Mouse (Mus musculus): Measurements from ENCODE around the gene Mid1. TPM values are rescaled to one million over a fixed set of nuclear protein-coding genes. Genes with fewer than 3 reads are reported as not detected.

Mid1 gene
- total RNA-seq, 2 experiments from 2014 or later: 10.7 to 43.8 TPM

DNA sequence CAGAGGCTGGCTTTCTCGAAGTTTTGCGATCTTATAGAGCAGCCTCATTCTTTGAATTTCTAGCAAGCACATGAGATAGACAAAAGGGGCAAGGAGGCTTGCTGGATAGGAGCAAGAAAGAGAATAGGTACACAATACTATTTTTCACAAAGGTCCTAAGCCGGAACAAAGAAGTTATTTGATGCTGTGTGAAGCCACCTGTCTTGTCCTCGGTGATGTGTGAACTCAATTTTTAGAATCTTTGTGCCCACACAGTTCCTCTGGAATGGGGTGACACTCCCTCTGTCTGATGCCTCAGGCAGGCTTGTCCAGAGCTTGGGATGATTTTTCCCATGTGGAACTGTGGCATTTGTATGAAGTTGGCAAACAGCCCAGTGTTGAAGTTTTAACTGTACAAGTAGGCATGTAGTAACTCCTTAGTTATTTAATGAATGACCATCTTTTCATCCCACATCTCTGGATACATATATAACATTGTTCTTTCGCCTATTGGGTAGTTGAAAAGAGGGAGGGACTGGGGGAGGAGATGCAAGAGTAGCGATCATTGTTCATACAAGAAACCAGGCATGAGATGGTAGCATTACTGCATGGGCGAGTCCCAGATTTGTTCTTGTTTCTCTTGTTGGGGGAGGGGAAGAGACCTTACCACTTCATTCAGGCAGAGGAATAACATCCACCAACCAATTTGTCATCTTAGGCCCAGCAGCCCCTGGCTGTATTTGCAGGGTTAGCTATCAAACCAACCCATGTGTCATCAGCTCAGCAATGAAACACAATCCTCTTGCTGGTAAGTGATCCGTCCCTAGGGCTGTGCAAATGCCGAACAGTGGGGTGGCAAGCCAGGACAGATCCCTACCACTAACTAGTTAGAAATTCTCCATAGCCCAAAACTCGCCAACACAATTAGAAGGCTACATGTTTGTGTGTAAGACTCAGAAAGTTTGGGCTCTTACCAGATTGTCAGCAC, 196.5 kb downstream of the Mid1 start:
- ATAC-seq (replicated peaks; ENCODE audit: poor library complexity): no peak

- ATAC-seq (replicated peaks; ENCODE audit: poor library complexity): no peak
Observed at GRCm38 (mm10) chrX:169882220-169882609, 197.2 kb downstream of the Mid1 start.

GRCm38 (mm10) chrX:169883536-169884272, 198.7 kb downstream of the Mid1 start:
- ATAC-seq (replicated peaks; ENCODE audit: poor library complexity): 0 out of 2 replicates have a peak, but pooled peaks have one; percentile 29

DNA sequence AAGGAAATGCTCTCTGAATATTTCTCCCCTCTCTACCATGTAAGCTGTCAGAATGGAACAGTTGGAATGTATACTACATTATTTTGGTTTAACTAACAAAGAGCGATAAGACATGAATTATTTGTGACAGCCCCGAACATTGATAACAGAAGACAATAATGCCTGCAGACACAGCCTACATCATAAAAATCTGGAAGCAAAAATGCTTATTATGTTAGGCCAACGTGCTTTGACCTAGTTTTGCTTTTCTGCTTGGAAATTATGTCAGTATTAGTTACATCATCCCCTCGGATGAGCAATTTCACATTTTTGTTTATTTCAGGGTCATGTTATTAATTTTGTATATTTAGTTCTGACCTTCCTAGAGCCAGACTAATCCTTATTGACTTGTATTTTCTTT, 205.5 kb downstream of the Mid1 start:
- no peak for ATAC-seq (replicated peaks; ENCODE audit: poor library complexity)

DNA sequence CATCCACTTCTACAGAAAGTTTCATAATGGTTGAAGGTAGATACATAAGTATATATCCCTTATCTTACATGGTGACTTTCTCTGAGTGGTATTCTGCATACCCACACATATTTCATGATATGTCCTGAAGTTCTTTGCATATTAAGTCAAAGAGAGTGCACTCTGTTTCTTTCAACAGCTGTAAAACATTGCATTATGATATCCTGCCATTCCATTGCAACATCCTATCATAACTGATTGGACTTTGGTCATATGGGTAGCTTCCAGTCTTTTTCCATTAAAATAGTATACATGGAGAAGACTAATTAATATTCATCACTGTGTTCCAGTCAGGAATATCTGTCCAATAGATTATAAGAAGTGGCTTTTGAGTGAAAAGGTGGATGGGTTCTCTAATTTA, 207.1 kb downstream of the Mid1 start:
- no peak for ATAC-seq (replicated peaks; ENCODE audit: poor library complexity)

GRCm38 (mm10) chrX:169892631-169893030, 207.6 kb downstream of the Mid1 start:
- 0 out of 2 replicates have a peak, but pooled peaks have one; percentile 37 for ATAC-seq (replicated peaks; ENCODE audit: poor library complexity)

GRCm38 (mm10) chrX:169899227-169899950, 214.4 kb downstream of the Mid1 start:
- ATAC-seq (replicated peaks; ENCODE audit: poor library complexity): no peak

DNA sequence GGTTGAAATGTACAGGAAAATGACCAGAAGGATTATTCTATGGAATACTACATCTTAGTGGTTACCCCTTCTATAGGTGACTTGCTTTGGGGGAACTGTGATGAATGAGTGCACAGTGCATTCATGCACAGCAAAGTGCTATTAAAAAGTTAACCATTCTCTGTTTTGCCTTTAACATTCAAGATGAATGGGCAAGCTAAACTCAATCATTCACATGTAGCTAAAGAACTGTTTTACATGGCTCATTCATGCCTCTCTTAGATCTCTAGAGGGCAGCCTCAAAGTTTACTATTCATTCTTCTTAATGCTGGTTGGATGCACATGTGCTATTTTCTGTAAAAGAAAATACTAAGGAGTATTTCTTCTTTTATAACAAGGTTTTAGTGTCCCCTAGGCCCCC, 217.9 kb downstream of the Mid1 start:
- ATAC-seq (replicated peaks; ENCODE audit: poor library complexity): no peak

GRCm38 (mm10) chrX:169903656-169904055, 218.7 kb downstream of the Mid1 start:
- no peak for ATAC-seq (replicated peaks; ENCODE audit: poor library complexity)

DNA sequence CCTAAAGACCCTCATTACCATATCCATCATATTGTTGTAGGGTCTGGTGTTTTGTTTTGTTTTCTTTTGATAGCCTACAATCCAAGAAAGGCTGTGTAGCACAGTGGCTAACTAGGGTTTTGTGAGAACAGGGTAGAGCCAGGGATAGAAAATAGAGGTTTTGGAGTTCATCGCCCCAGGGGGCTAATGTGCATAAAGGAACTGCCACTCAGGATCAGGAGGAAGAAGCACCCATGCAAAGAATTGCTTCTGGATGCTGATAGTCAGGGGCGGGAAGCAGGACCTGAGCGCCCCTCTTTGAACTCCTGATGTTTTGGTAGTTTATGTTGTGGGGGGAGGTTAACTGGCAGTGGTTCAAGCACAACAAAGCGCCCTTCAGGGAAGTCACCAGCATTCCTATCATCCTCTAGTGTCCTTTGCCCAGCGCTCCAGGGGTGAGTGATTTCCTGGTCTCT, 221.1 kb downstream of the Mid1 start:
- ATAC-seq (replicated peaks; ENCODE audit: poor library complexity): no peak

GRCm38 (mm10) chrX:169909898-169910297, 224.9 kb downstream of the Mid1 start:
- no peak for ATAC-seq (replicated peaks; ENCODE audit: poor library complexity)

DNA sequence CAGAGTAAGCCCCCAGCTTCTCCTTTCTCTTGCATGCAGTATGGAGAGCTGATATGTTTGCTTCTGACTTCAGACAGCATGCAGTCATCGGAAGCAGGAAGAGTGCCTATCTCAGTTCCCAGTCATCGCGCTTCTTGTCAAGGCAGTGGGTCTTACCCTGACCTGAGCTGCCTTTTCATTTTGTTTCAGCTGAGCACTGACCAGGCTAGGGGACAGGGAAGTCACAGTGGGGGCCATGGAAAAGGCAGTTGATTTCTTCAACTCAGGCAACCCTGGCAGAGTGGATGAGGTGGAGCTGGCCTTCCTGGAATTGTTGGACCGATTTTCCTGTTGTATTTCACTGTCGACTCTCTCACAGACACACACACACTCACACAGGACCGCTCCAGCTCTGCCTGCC, 230.7 kb downstream of the Mid1 start:
- peak; percentile 34 for ATAC-seq (replicated peaks; ENCODE audit: poor library complexity)

GRCm38 (mm10) chrX:169922541-169922940, 237.5 kb downstream of the Mid1 start:
- no peak for ATAC-seq (replicated peaks; ENCODE audit: poor library complexity)

- ATAC-seq (replicated peaks; ENCODE audit: poor library complexity): no peak
Observed at GRCm38 (mm10) chrX:169923417-169923816, 238.4 kb downstream of the Mid1 start.

DNA sequence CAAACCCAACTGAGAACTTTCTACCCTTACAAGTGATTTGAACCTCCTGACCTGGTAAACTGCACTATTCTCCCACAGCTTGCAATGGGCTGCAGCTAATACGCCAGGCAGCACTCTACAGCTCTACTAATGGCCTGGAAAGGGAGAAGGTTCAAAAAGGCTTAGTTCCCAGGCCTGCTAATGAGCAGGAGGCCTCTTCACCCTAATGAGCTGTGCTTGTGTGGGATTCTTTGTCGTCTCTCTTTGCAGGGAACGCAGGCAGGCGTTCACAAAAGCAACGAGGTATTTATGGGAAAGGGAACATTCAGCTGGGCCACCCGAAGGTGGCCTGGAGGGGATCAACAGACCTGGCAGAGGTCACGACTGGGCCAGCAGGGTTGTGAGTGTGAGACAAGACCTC, 240.6 kb downstream of the Mid1 start:
- no peak for ATAC-seq (replicated peaks; ENCODE audit: poor library complexity)

GRCm38 (mm10) chrX:169927110-169927817, 242.3 kb downstream of the Mid1 start:
- no peak for ATAC-seq (replicated peaks; ENCODE audit: poor library complexity)

DNA sequence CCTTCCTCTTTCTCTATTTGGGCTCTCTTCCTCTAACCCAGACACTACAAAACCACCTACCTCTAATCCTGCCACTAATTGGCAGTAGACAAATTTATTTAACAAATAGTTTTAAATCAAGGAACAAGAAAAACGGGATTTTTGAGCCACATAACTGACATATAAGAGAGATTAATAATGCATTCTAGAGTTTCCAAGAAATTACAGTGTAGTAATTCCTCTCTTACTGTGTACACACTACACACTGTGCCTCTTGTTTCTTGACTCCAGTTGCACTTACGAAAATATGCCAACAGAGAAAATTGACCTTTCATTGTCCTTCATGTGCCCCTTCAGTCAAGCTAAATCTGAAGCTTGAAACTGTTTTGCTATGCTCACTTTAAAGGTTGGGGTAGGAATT, 245.9 kb downstream of the Mid1 start:
- no peak for ATAC-seq (replicated peaks; ENCODE audit: poor library complexity)

DNA sequence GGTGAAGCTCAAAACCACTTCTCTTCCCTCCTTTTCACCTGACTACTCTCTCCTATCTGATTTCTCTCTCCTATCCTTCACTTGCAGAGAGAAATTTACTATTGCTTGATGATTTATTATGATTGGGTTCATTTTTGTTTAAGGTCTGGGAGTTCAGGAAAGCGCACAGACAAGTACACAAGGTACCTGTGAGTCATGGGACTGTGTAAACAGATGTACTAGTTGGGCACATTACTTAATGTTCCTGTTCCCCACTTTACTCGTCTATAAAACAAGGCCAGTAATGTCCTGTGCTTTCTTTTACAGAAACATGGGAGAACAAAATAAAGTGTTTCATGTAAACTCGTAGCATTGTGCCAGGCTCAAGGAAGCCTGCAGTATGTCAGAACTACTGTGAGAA, 248.2 kb downstream of the Mid1 start:
- ATAC-seq (replicated peaks; ENCODE audit: poor library complexity): no peak

DNA sequence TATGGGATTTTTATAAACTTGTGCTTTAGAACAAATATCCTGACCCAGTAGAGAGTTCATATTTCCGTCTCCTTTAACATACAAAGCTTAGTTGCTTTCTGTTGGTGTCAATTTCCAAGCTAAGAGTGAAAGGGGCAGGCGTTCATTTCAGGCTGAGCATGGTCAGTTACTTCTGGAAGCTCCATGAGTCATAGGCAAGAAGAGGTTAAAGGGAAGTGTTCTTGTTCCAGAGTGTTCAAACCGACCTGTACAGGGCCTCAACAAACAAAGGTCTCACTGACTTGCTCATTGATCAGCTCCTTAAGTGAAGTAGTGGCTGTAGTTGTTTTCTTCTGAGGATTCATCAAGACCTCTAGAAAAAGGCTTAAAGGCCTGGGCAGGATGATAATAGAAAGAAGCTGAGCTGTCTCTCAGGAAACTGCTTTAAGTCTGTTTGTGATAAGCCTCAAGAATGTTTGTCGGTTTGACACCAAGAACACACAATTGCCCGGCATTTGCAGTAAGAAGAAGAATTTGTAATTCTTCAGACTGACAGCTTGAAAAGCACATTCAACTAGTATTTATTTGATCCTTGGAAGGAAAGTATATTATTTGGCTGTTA, 252.2 kb downstream of the Mid1 start:
- peak; percentile 76 for ATAC-seq (replicated peaks; ENCODE audit: poor library complexity)

DNA sequence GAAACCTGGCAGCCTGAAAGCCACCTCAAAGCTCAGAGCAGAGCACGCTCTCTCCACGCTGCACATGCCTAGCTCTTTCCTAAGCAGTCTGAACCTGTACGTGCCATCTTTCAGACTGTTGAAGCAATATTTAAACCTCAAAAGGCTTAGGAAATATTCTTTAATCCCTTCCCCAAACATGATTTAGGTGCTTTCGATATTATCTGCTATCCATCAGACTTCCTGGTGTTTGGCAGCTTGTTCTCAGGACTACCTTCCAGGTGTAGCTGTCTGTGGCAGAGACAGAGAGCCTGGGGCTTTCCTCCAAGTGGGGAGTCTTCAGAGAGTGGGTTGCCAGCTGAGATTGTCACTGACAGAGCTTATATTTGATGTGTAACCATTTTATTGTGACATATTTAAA, 255.5 kb downstream of the Mid1 start:
- ATAC-seq (replicated peaks; ENCODE audit: poor library complexity): no peak

Measured in megakaryocyte progenitor cell, adult 5-6 weeks (primary cell).